Mouse (Mus musculus) myocyte (in vitro differentiated cells): ENCODE data around the gene Usp22. TPM values are rescaled to one million over a fixed set of nuclear protein-coding genes. Genes with fewer than 3 reads are reported as not detected.
A peak's percentile ranks its signal among the peaks of the same experiment; 100 is the strongest.

Source experiments
- H3K27me3 ChIP-seq: one replicate; pipeline ENCODE4 v1.6.1; 2011; ENCODE audit not compliant: control insufficient read depth, insufficient read depth, insufficient read length
- H3K36me3 ChIP-seq: one replicate; pipeline ENCODE4 v1.6.1; 2011; ENCODE audit not compliant: control insufficient read depth, insufficient read depth
- H3K4me2 ChIP-seq: one replicate; pipeline ENCODE4 v1.6.1; 2011; ENCODE audit warnings: low read depth, control low read depth
- H3K4me3 ChIP-seq: one replicate; pipeline ENCODE4 v1.5.1; 2011; ENCODE audit warnings: mild to moderate bottlenecking, control low read depth, moderate library complexity
- H3K79me2 ChIP-seq: one replicate; pipeline ENCODE4 v1.6.1; 2011; ENCODE audit not compliant: control insufficient read depth, insufficient read depth
- H3ac ChIP-seq: one replicate; pipeline ENCODE4 v1.6.1; 2011; ENCODE audit not compliant: control insufficient read depth, insufficient read length
- CEBPB ChIP-seq: IDR thresholded peaks from 2 replicates; pipeline ENCODE4 v1.6.1; 2011; ENCODE audit warnings: mild to moderate bottlenecking, moderate library complexity; ENCODE audit not compliant: poor library complexity, insufficient read depth, severe bottlenecking
- E2F4 ChIP-seq: IDR thresholded peaks from one replicate; pipeline ENCODE4 v1.6.1; 2011; ENCODE audit warnings: mild to moderate bottlenecking, control low read depth, moderate library complexity; ENCODE audit not compliant: insufficient read depth
- MAX ChIP-seq: IDR thresholded peaks from one replicate; pipeline ENCODE4 v1.6.1; 2011; ENCODE audit warnings: low read depth, mild to moderate bottlenecking, control low read depth
- MYOD1 ChIP-seq, 3 experiments: IDR thresholded peaks; one replicate each; pipeline ENCODE4 v1.6.1; 2011; ENCODE audit warnings: control low read depth in 2 of 3, low read depth in 2 of 3, mild to moderate bottlenecking in 2 of 3, moderate library complexity in 1 of 3; ENCODE audit not compliant: insufficient read length in 2 of 3, control insufficient read depth in 1 of 3
- MYOG ChIP-seq, 3 experiments: IDR thresholded peaks; one replicate each; pipeline ENCODE4 v1.6.1; 2011; ENCODE audit warnings: control low read depth in 2 of 3, low read depth in 2 of 3, mild to moderate bottlenecking in 2 of 3; ENCODE audit not compliant: insufficient read length in 2 of 3, control insufficient read depth in 1 of 3, insufficient read depth in 1 of 3
- POLR2A ChIP-seq: IDR thresholded peaks from one replicate; pipeline ENCODE4 v1.6.1; 2011; ENCODE audit warnings: low read depth, mild to moderate bottlenecking, control low read depth, moderate library complexity; ENCODE audit not compliant: insufficient read length
- POLR2AphosphoS2 ChIP-seq: IDR thresholded peaks from one replicate; pipeline ENCODE4 v1.6.1; 2011; ENCODE audit warnings: low read depth, control low read depth; ENCODE audit not compliant: insufficient read length
- REST ChIP-seq: IDR thresholded peaks from one replicate; pipeline ENCODE4 v1.6.1; 2011; ENCODE audit warnings: mild to moderate bottlenecking, control low read depth, moderate library complexity; ENCODE audit not compliant: insufficient read depth, insufficient read length
- SRF ChIP-seq: IDR thresholded peaks from one replicate; pipeline ENCODE4 v1.6.1; 2011; ENCODE audit warnings: low read depth; ENCODE audit not compliant: control insufficient read depth, insufficient read length
- TCF12 ChIP-seq: IDR thresholded peaks from one replicate; pipeline ENCODE4 v1.6.1; 2011; ENCODE audit warnings: mild to moderate bottlenecking, control low read depth; ENCODE audit not compliant: poor library complexity, insufficient read depth, severe bottlenecking
- TCF3 ChIP-seq: IDR thresholded peaks from one replicate; pipeline ENCODE4 v1.6.1; 2011; ENCODE audit warnings: low read depth, control low read depth; ENCODE audit not compliant: insufficient read length
- USF1 ChIP-seq: IDR thresholded peaks from one replicate; pipeline ENCODE4 v1.6.1; 2011; ENCODE audit warnings: low read depth, mild to moderate bottlenecking, control low read depth, moderate library complexity
- polyA plus RNA-seq: library from polyadenylated mRNA; unstranded; fragments of >200 nt; fragmentation: generic; extraction: Trizol; gene quantifications from one replicate; pipeline ENCODE4 v1.2.1, GENCODE M21; 2012; ENCODE audit warnings: missing spikeins

The Usp22 gene
- polyA plus RNA-seq, 1 experiment = 58.8 TPM

GRCm38 (mm10) chr11:61205167-61205950 lies 30.5 kb upstream of the Usp22 start:
- no peak overlapping the region for H3K4me2 ChIP-seq
- H3K79me2 ChIP-seq = no peaks in the 10 kb centered on the region
- TF ChIP-seq MYOD1 (IDR thresholded peaks at IDR 0.05; ENCODE audit: control insufficient read depth in 1 of 3, insufficient read length in 2 of 3, low read depth in 2 of 3) = no peak
- TF ChIP-seq TCF12 = no peak
- TF ChIP-seq SRF = no peak
- no peak for TF ChIP-seq CEBPB
- TF ChIP-seq E2F4 = no peak
- no peak overlapping the region for H3ac ChIP-seq
- H3K27me3 ChIP-seq = no peaks in the 10 kb centered on the region
- no peak overlapping the region for H3K4me3 ChIP-seq
- H3K36me3 ChIP-seq = no peaks in the 10 kb centered on the region

- H3K4me2 ChIP-seq = no peak overlapping the region
- no peak overlapping the region for H3ac ChIP-seq
- TF ChIP-seq MYOD1 (IDR thresholded peaks at IDR 0.05; ENCODE audit: control insufficient read depth in 1 of 3, insufficient read length in 2 of 3, low read depth in 2 of 3) (peak in 2 of 3 experiments; percentile 12 to 72), MYOG (IDR thresholded peaks at IDR 0.05; ENCODE audit: control insufficient read depth in 1 of 3, insufficient read depth in 1 of 3, insufficient read length in 2 of 3, low read depth in 2 of 3) (peak in 2 of 3 experiments; percentile 20 to 64), USF1 (no peak)
- H3K79me2 ChIP-seq = no peaks in the 10 kb centered on the region
- H3K4me3 ChIP-seq = no peak overlapping the region
- H3K27me3 ChIP-seq = no peaks in the 10 kb centered on the region
- no peaks in the 10 kb centered on the region for H3K36me3 ChIP-seq
These were observed 28.0 kb upstream of the Usp22 start for GRCm38 (mm10) chr11:61202810-61203209.

- Histone ChIP-seq H3ac (no peak overlapping the region), H3K4me3 (no peak overlapping the region), H3K27me3 (no peaks in the 10 kb centered on the region), H3K36me3 (no peaks in the 10 kb centered on the region), H3K79me2 (no peaks in the 10 kb centered on the region), H3K4me2 (no peak overlapping the region)
- TF ChIP-seq SRF (no peak), MYOD1 (IDR thresholded peaks at IDR 0.05; ENCODE audit: control insufficient read depth in 1 of 3, insufficient read length in 2 of 3, low read depth in 2 of 3) (no peak), MYOG (IDR thresholded peaks at IDR 0.05; ENCODE audit: control insufficient read depth in 1 of 3, insufficient read depth in 1 of 3, insufficient read length in 2 of 3, low read depth in 2 of 3) (no peak), TCF3 (no peak), E2F4 (no peak), MAX (no peak), CEBPB (no peak), POLR2A (no peak), REST (no peak), USF1 (no peak), TCF12 (no peak), POLR2AphosphoS2 (no peak)
These were observed 27.3 kb upstream of the Usp22 start for GRCm38 (mm10) chr11:61202186-61202585.

GRCm38 (mm10) chr11:61199620-61200362 lies 24.9 kb upstream of the Usp22 start:
- Histone ChIP-seq H3K36me3 (no peaks in the 10 kb centered on the region), H3K79me2 (no peaks in the 10 kb centered on the region), H3K4me3 (no peak overlapping the region), H3ac (no peak overlapping the region), H3K4me2 (no peak overlapping the region), H3K27me3 (no peaks in the 10 kb centered on the region)
- no peak for TF ChIP-seq POLR2A
- TF ChIP-seq SRF = no peak
- TF ChIP-seq POLR2AphosphoS2 = no peak
- no peak for TF ChIP-seq TCF12
- TF ChIP-seq E2F4 = no peak
- no peak for TF ChIP-seq REST
- TF ChIP-seq USF1 = no peak
- no peak for TF ChIP-seq CEBPB

GRCm38 (mm10) chr11:61197935-61198334 lies 23.1 kb upstream of the Usp22 start:
- Histone ChIP-seq H3K4me2 (no peak overlapping the region), H3K79me2 (no peaks in the 10 kb centered on the region), H3ac (no peak overlapping the region), H3K27me3 (no peaks in the 10 kb centered on the region), H3K36me3 (no peaks in the 10 kb centered on the region), H3K4me3 (no peak overlapping the region)
- no peak for TF ChIP-seq MYOG (IDR thresholded peaks at IDR 0.05; ENCODE audit: control insufficient read depth in 1 of 3, insufficient read depth in 1 of 3, insufficient read length in 2 of 3, low read depth in 2 of 3)
- TF ChIP-seq POLR2AphosphoS2 = no peak
- no peak for TF ChIP-seq REST
- no peak for TF ChIP-seq CEBPB
- TF ChIP-seq TCF12 = no peak
- TF ChIP-seq SRF = no peak
- TF ChIP-seq POLR2A = no peak
- no peak for TF ChIP-seq USF1
